Mouse (Mus musculus) left cerebral cortex, adult 11 months (tissue): ENCODE results near the gene Tshz3.

Experiments used
- DNase-seq: peaks from one replicate; pipeline ENCODE4 v3.0.0; 2022; ENCODE audit warnings: low spot score

Tshz3 gene

DNA sequence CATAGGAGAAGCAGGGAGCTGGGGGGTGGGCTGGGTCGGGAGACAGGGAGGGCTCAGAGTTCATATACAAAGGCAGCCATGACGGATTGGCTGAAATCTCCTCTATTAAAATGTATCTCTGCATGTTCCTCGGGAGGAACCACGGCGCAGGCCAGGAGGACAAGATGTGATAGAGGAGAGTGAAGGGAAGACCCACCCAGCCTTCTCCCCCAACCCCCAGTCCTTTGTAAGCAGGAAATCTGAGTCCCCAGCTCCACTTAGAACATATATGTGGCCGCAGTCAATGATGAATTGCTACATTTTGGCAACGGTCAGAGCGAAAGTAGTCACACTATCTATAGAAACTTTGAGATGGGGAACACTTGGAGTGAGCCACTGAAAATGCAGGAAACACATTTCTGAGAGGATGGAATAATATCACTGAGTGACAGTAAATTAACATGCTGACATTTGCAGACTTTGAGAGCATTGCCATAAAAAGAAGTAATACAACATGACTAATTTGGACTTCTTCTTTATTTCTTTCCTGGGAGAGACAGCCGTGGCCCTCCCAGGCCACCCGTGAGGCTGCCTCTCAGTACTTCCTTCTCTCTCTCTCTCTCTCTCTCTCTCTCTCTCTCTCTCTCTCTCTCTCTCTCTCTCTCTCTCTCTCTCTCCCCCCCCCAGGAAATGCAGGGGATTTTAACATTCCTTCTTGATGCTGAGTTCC is 88.9 kb downstream of the Tshz3 start:
- no peak for DNase-seq

DNA sequence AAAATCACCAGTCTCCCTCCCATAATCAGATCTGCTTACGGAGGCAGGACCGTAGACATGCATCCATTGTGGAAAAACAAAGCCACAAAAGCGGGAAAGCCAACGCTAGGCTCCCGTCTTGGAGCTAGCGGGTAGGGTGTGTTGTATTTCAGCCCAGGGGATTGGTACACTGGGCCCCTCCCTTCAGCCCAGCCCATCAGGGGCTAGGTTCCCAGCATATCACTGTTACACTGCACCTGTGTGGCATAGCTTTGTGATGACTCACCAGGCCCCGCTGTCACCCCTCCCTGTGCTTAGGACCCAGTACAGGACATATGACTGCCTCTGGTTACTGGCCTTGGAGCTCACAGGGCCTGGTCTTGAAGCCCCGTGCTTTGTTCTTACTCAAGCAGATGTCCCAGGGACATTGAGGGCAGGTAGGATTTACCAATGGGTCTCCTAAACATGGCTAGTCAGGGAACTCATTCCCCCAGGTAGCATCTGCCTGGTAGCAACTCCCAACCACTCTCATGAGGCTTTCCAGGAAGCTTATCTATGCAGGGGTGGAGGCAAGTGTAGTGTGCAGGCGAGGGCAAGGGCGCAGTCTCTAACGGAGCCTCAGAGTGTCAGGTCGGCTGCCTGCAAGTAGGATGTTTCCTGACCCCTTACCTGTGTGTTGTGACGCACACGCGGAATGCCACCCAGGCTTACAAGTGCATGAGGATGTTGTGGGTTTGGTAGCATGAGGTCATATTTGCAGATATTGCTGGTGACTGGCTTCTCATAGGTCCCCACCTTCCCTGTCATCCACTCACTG is 98.7 kb downstream of the Tshz3 start:
- no peak for DNase-seq
